Mouse (Mus musculus) myocyte (in vitro differentiated cells): ENCODE results near the gene Rassf3. TPM values are rescaled to one million over a fixed set of nuclear protein-coding genes. Genes with fewer than 3 reads are reported as not detected.

Experiments
- H3K27me3 ChIP-seq: one replicate; pipeline ENCODE4 v1.6.1; 2011; ENCODE audit not compliant: control insufficient read depth, insufficient read depth, insufficient read length
- H3K36me3 ChIP-seq: one replicate; pipeline ENCODE4 v1.6.1; 2011; ENCODE audit not compliant: control insufficient read depth, insufficient read depth
- H3K4me2 ChIP-seq: one replicate; pipeline ENCODE4 v1.6.1; 2011; ENCODE audit warnings: low read depth, control low read depth
- H3K4me3 ChIP-seq: one replicate; pipeline ENCODE4 v1.5.1; 2011; ENCODE audit warnings: mild to moderate bottlenecking, control low read depth, moderate library complexity
- H3K79me2 ChIP-seq: one replicate; pipeline ENCODE4 v1.6.1; 2011; ENCODE audit not compliant: control insufficient read depth, insufficient read depth
- H3ac ChIP-seq: one replicate; pipeline ENCODE4 v1.6.1; 2011; ENCODE audit not compliant: control insufficient read depth, insufficient read length
- CEBPB ChIP-seq: IDR thresholded peaks from 2 replicates; pipeline ENCODE4 v1.6.1; 2011; ENCODE audit warnings: mild to moderate bottlenecking, moderate library complexity; ENCODE audit not compliant: poor library complexity, insufficient read depth, severe bottlenecking
- E2F4 ChIP-seq: IDR thresholded peaks from one replicate; pipeline ENCODE4 v1.6.1; 2011; ENCODE audit warnings: mild to moderate bottlenecking, control low read depth, moderate library complexity; ENCODE audit not compliant: insufficient read depth
- MAX ChIP-seq: IDR thresholded peaks from one replicate; pipeline ENCODE4 v1.6.1; 2011; ENCODE audit warnings: low read depth, mild to moderate bottlenecking, control low read depth
- MYOD1 ChIP-seq, 3 experiments: IDR thresholded peaks; one replicate each; pipeline ENCODE4 v1.6.1; 2011; ENCODE audit warnings: control low read depth in 2 of 3, low read depth in 2 of 3, mild to moderate bottlenecking in 2 of 3, moderate library complexity in 1 of 3; ENCODE audit not compliant: insufficient read length in 2 of 3, control insufficient read depth in 1 of 3
- MYOG ChIP-seq, 3 experiments: IDR thresholded peaks; one replicate each; pipeline ENCODE4 v1.6.1; 2011; ENCODE audit warnings: control low read depth in 2 of 3, low read depth in 2 of 3, mild to moderate bottlenecking in 2 of 3; ENCODE audit not compliant: insufficient read length in 2 of 3, control insufficient read depth in 1 of 3, insufficient read depth in 1 of 3
- POLR2A ChIP-seq: IDR thresholded peaks from one replicate; pipeline ENCODE4 v1.6.1; 2011; ENCODE audit warnings: low read depth, mild to moderate bottlenecking, control low read depth, moderate library complexity; ENCODE audit not compliant: insufficient read length
- POLR2AphosphoS2 ChIP-seq: IDR thresholded peaks from one replicate; pipeline ENCODE4 v1.6.1; 2011; ENCODE audit warnings: low read depth, control low read depth; ENCODE audit not compliant: insufficient read length
- REST ChIP-seq: IDR thresholded peaks from one replicate; pipeline ENCODE4 v1.6.1; 2011; ENCODE audit warnings: mild to moderate bottlenecking, control low read depth, moderate library complexity; ENCODE audit not compliant: insufficient read depth, insufficient read length
- SRF ChIP-seq: IDR thresholded peaks from one replicate; pipeline ENCODE4 v1.6.1; 2011; ENCODE audit warnings: low read depth; ENCODE audit not compliant: control insufficient read depth, insufficient read length
- TCF12 ChIP-seq: IDR thresholded peaks from one replicate; pipeline ENCODE4 v1.6.1; 2011; ENCODE audit warnings: mild to moderate bottlenecking, control low read depth; ENCODE audit not compliant: poor library complexity, insufficient read depth, severe bottlenecking
- TCF3 ChIP-seq: IDR thresholded peaks from one replicate; pipeline ENCODE4 v1.6.1; 2011; ENCODE audit warnings: low read depth, control low read depth; ENCODE audit not compliant: insufficient read length
- USF1 ChIP-seq: IDR thresholded peaks from one replicate; pipeline ENCODE4 v1.6.1; 2011; ENCODE audit warnings: low read depth, mild to moderate bottlenecking, control low read depth, moderate library complexity
- polyA plus RNA-seq: library from polyadenylated mRNA; unstranded; fragments of >200 nt; fragmentation: generic; extraction: Trizol; gene quantifications from one replicate; pipeline ENCODE4 v1.2.1, GENCODE M21; 2012; ENCODE audit warnings: missing spikeins

The Rassf3 gene
- polyA plus RNA-seq, 1 experiment, result 32.3 TPM

GRCm38 (mm10) chr10:121498481-121498904 lies 22.3 kb upstream of the Rassf3 start:
- H3K27me3 ChIP-seq, result no peaks in the 10 kb centered on the region
- TF ChIP-seq TCF3 (no peak), USF1 (no peak), CEBPB (0 out of 2 replicates have a peak, but pooled peaks have one; percentile 30)
- H3K36me3 ChIP-seq, result no peaks in the 10 kb centered on the region
- no peak overlapping the region for H3ac ChIP-seq
- H3K4me3 ChIP-seq, result no peak overlapping the region
- no peaks in the 10 kb centered on the region for H3K79me2 ChIP-seq
- no peak overlapping the region for H3K4me2 ChIP-seq

GRCm38 (mm10) chr10:121497968-121498367 lies 21.8 kb upstream of the Rassf3 start:
- Histone ChIP-seq H3K27me3 (no peaks in the 10 kb centered on the region), H3K79me2 (no peaks in the 10 kb centered on the region), H3K4me2 (no peak overlapping the region), H3K4me3 (no peak overlapping the region), H3K36me3 (no peaks in the 10 kb centered on the region), H3ac (no peak overlapping the region)
- TF ChIP-seq REST, result no peak
- no peak for TF ChIP-seq POLR2AphosphoS2
- TF ChIP-seq USF1, result no peak
- TF ChIP-seq TCF3, result no peak
- TF ChIP-seq E2F4, result no peak
- TF ChIP-seq MYOG (IDR thresholded peaks at IDR 0.05; ENCODE audit: control insufficient read depth in 1 of 3, insufficient read depth in 1 of 3, insufficient read length in 2 of 3, low read depth in 2 of 3), result no peak
- no peak for TF ChIP-seq POLR2A
- TF ChIP-seq CEBPB, result no peak

DNA sequence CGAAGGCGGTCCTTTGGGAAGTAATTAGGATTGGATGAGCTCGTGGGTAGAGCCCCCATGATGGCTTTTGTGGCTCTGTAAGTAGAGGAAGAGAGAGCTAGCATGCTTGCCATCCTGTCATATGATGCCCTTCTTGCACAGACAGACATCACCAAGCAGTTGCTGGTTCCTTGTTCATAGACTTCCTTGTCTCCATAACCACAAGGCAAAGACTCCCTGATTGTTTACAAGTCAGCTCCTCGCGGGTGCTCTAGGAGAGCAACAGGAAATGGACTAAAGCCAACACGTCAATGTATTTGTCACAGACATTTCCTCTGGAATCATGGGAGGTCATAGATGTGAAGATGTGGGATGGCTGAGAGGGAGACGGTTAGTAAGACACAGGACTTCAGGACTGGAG lies 20.5 kb upstream of the Rassf3 start:
- Histone ChIP-seq H3ac (no peak overlapping the region), H3K79me2 (no peaks in the 10 kb centered on the region), H3K36me3 (no peaks in the 10 kb centered on the region), H3K4me3 (no peak overlapping the region), H3K27me3 (no peaks in the 10 kb centered on the region), H3K4me2 (no peak overlapping the region)
- TF ChIP-seq CEBPB (no peak), MYOD1 (IDR thresholded peaks at IDR 0.05; ENCODE audit: control insufficient read depth in 1 of 3, insufficient read length in 2 of 3, low read depth in 2 of 3) (no peak), REST (no peak), TCF12 (no peak), POLR2A (no peak), MAX (no peak), USF1 (no peak), POLR2AphosphoS2 (no peak), E2F4 (no peak), TCF3 (no peak), SRF (no peak), MYOG (IDR thresholded peaks at IDR 0.05; ENCODE audit: control insufficient read depth in 1 of 3, insufficient read depth in 1 of 3, insufficient read length in 2 of 3, low read depth in 2 of 3) (no peak)

DNA sequence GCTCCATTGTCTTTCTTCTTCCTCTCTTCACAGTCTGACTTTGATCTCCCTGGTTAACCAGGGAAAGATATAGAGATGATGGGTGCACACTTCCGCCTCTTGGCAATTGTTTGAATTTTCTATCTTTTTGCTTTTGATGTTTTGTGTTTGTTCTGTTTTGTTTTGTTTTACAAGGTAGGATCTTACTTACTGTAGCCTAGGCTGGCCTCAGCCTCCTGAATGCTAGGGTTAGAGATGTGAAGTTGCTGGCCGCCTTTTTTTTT lies 17.9 kb upstream of the Rassf3 start:
- H3K27me3 ChIP-seq, result no peaks in the 10 kb centered on the region
- H3K79me2 ChIP-seq, result no peaks in the 10 kb centered on the region
- no peak overlapping the region for H3K4me3 ChIP-seq
- TF ChIP-seq E2F4 (no peak), USF1 (no peak), MYOG (IDR thresholded peaks at IDR 0.05; ENCODE audit: control insufficient read depth in 1 of 3, insufficient read depth in 1 of 3, insufficient read length in 2 of 3, low read depth in 2 of 3) (no peak), TCF12 (no peak), REST (no peak), POLR2A (no peak), TCF3 (no peak), CEBPB (no peak), POLR2AphosphoS2 (no peak), MAX (no peak), SRF (no peak), MYOD1 (IDR thresholded peaks at IDR 0.05; ENCODE audit: control insufficient read depth in 1 of 3, insufficient read length in 2 of 3, low read depth in 2 of 3) (no peak)
- no peak overlapping the region for H3K4me2 ChIP-seq
- no peaks in the 10 kb centered on the region for H3K36me3 ChIP-seq
- no peak overlapping the region for H3ac ChIP-seq

DNA sequence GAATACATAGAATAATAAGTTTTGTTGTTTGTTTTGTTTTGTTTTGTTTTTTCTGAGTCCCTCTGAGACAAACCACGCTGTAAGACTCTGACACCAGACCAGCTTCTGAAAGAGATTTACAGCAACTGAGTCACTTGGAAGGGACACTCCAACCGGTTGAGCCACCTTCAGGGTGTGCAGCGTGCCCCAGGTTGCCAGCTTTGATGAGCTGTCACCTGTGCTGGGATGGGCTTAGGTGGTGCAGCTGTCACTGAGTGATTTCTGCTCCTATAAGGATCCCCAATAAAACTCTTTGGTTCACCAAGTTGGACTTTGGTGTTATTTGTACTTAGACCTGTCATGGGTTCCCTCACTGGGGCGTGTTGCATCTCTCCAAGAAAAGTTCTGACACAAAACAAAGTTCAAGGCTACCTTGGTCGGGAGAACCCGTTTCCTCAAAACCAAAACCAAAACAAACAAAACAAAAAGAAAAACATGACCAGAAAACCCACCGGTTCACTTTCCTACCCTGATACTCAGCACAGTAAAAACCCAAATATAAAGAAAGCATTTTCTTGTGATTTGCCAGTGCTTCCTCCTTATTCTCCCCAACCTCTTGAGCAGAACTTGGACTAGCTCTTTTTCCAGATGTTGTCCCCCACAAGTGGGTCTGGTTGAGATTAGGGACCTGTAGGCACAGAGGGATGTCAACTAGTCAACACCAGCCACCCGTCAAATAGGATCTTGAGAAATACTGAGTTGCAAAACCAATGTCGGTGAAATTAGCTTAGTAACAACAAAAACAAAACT lies 17.4 kb upstream of the Rassf3 start:
- no peak overlapping the region for H3K4me2 ChIP-seq
- no peaks in the 10 kb centered on the region for H3K36me3 ChIP-seq
- no peaks in the 10 kb centered on the region for H3K27me3 ChIP-seq
- no peaks in the 10 kb centered on the region for H3K79me2 ChIP-seq
- H3K4me3 ChIP-seq, result no peak overlapping the region
- H3ac ChIP-seq, result no peak overlapping the region
- TF ChIP-seq SRF, result no peak
- no peak for TF ChIP-seq POLR2A
- no peak for TF ChIP-seq MAX
- no peak for TF ChIP-seq TCF3
- no peak for TF ChIP-seq POLR2AphosphoS2
- TF ChIP-seq CEBPB, result no peak
- TF ChIP-seq REST, result no peak
- no peak for TF ChIP-seq MYOG (IDR thresholded peaks at IDR 0.05; ENCODE audit: control insufficient read depth in 1 of 3, insufficient read depth in 1 of 3, insufficient read length in 2 of 3, low read depth in 2 of 3)
- no peak for TF ChIP-seq TCF12
- no peak for TF ChIP-seq USF1
- no peak for TF ChIP-seq E2F4
- TF ChIP-seq MYOD1 (IDR thresholded peaks at IDR 0.05; ENCODE audit: control insufficient read depth in 1 of 3, insufficient read length in 2 of 3, low read depth in 2 of 3), result no peak
